Comparison of ENCODE assay signal across 12 mouse cellular contexts in genomic region chr7:92430254-92430653, GRCm38 (mm10).
"Had no signal": no experiment of that assay in that cellular context is flagged by ENCODE, and none has a peak within 500 bp of the region (broad histone marks: within the 10 kb centered on the region; RNA-seq: fewer than 3 reads in every experiment).

No protein-coding gene starts in this region.

- H3K4me3 ChIP-seq: intestine, embryonic 15.5 days; layer of hippocampus, adult 2 months; limb, embryonic 13.5 days; midbrain, embryonic 12.5 days; stomach, embryonic 15.5 days had no signal

- ATAC-seq: intestine, embryonic 15.5 days had no signal

- H3K4me2 ChIP-seq: intestine, embryonic 15.5 days; limb, embryonic 13.5 days; midbrain, embryonic 12.5 days; stomach, embryonic 15.5 days had no signal

- H3K9ac ChIP-seq: intestine, embryonic 15.5 days; limb, embryonic 13.5 days; midbrain, embryonic 12.5 days; stomach, embryonic 15.5 days had no signal

- H3K4me1 ChIP-seq: intestine, embryonic 15.5 days; midbrain, embryonic 12.5 days; stomach, embryonic 15.5 days had no signal

- H3K27me3 ChIP-seq: intestine, embryonic 15.5 days; limb, embryonic 13.5 days; midbrain, embryonic 12.5 days; stomach, embryonic 15.5 days had no signal

- H3K27ac ChIP-seq: intestine, embryonic 15.5 days; layer of hippocampus, adult 2 months; limb, embryonic 13.5 days; midbrain, embryonic 12.5 days; stomach, embryonic 15.5 days had no signal

- DNase-seq: kidney, adult 18-20 months; kidney, postnatal 10 days; kidney, postnatal 4 days; lung, adult 18-20 months; right cerebral cortex, postnatal 14 days; thymus, adult 2 months; thymus, postnatal 36 days had no signal

- H3K36me3 ChIP-seq: intestine, embryonic 15.5 days; limb, embryonic 13.5 days; midbrain, embryonic 12.5 days; stomach, embryonic 15.5 days had no signal

- H3K9me3 ChIP-seq: intestine, embryonic 15.5 days; limb, embryonic 13.5 days; midbrain, embryonic 12.5 days; stomach, embryonic 15.5 days had no signal
